Mouse (Mus musculus) retina, adult 2 months (tissue): ENCODE measurements around the gene Prpf40a.

Experiments used
- DNase-seq: peaks from one replicate; pipeline ENCODE4 v3.0.0-alpha.2; 2012; ENCODE audit warnings: low read depth, low spot score

Gene Prpf40a

DNA sequence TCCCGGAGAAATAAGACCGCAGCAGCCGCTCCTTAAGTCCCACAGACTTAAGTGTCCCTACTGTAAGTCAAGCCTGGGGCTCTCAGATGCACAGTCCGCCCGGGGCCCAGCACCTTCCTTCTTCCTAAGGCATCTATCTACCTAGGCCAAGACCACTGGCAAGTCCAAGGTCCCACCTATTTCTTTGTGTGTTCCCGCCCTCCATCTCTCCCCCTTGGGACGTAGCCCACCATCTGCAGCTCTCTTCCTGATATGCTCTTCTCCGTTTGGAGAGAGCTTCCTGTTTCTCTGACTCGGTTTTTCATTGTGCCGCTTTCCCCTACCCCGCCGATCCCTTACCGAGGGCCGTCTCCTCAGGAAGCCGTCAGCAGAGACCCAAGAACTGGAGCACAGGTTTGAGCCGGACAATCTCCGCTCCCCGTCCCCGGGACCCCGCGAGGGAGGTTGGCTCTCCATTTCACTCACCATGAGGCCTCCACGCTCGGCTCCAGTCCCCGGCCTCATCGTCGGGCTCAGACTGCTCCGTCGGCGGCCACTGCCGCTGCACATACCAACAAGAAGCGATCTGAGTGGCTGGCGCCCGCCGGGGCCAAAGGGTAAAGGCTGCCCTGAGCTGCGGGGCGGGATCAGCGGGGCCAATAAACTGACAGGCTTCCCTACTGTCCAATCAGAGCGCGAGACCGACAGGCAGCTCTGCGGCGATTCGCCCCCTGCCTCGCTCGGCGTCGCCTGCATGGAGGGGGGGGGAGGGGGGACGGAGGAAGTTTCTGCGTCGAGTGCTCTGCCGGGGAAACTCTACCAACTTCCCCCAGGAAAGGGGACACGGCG, at the start of gene Prpf40a:
Prpf40a (minus strand) TSS at position 601 of the 828 bp plus-strand sequence.
- DNase-seq: peak; percentile 99

DNA sequence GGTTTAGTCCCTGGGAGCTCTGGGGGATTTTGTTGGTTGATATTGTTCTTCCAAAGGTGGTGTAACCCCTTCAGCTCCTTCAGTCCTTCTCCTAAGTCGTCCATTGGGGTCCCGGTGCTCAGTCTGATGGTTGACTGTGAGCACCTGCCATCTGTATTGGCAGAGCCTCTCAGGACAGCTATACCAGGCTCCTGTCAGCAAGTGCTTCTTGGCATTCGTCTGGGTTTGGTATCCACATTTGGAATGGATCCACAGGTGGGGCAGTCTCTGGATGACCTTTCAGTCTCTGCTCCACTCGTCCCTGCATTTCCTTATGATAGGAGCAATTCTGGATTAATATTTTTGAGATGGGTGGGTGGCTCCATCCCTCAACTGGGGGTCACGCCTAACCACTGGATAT, 31.2 kb upstream of the Prpf40a start:
- DNase-seq: no peak

DNA sequence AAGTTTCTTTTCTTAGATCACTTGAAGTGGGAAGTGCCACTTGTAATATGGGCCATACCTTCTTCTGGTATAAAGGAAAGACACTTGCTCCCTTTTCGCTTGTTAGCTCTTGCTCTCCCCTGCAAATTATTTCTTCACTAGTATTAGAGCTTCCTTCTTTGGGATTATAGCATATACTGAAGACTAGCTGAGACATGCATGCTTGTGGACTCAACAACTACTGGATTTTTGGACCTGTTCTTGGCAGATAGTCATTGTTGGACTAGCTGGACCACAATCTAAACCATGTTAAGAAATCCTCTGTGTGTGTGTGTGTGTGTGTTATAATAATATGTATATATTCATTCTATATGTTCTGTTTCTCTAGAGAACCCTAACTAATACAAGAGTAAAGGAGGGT, 22.4 kb upstream of the Prpf40a start:
- no peak for DNase-seq

DNA sequence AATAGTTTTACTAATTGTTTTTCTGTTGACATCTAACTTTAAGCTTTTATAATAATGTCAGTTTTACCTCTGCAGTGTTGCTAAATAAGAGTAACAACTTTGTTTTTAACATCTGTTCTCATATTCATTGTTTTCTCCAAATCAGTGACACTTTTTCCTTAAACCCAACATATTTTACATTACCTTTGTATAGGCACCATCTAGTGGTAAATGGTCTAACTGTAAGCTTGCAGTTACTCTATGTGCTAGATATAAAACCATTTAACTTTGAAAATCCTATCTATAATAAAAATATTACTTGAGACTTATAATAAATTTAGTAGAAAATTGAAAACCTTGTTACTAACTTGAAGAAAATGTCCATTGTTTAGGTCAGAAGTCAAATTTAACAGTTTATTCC, 15.7 kb upstream of the Prpf40a start:
- no peak for DNase-seq

DNA sequence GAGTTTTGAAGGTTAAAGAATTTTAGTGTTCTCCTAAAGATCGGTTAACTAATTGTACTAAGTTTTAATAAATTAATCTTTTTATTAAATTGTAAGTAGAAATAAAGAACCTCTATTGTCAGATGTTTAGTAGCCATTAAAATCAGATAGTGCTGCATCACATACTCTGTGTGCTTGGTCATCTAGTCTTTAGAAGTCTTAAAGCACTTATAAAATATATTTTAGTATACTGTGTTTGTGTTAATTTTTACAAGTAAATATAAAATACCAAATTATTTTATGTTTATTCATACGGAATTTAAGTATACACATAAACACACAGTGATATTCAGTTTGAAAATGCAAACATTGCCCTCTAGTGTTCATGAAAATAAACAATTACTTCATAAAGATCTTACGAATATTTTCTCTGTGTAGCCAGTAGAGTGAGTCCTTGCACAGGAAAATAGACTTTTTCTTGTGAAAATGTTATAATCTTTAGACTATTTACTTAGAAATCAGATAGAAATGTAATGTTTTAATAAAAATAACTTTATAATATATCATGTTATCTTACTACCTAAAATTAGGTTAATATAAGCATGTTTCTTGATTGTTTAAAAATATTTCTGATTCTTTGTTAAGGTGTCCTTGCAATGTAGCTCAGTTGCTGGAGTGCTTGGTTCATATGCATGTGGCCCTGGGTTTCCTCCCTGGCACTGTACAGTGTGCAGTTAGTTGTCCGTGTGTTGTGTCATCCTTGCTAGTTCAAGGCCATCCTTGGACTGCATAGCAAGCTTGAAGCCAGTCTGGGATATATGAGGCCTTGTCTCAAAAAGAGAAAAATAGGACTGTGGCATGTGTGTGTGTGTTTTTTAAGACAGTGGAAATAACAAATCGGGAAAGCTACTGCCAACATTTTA, 13.5 kb upstream of the Prpf40a start:
- DNase-seq: peak; percentile 16

DNA sequence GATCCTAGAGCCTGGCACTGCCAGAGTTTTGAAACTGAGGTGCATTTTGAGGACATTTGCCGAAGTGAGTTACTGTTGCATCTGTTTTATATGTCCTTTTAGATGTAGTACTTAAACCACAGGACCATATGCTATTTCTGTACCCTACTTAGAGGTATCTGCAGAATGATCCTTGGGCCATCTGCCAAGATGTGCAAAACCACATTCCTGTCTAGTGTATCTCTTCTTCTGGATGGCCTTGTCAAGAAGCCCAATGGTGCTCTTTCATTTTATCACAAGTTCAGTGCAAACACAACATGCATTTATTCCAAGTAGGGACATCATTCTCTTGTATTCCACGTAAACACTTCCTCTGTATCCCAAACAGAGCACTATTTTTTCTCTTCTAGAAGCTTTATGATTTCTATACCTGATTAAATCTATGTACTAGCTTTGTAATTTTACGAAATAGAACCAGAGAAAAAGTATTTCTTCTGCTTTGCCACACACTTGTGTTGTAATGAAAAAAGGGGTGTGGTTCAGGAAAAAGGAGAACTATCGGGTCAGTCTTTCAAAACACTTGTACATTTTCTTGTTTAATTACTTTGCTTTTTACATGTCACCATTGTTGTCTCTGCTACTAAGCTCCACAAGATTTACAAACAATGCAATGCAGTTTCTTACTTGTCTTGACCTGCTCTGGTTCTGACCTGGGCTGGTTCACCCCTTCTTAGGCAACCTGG, 9.2 kb upstream of the Prpf40a start:
- DNase-seq: no peak

DNA sequence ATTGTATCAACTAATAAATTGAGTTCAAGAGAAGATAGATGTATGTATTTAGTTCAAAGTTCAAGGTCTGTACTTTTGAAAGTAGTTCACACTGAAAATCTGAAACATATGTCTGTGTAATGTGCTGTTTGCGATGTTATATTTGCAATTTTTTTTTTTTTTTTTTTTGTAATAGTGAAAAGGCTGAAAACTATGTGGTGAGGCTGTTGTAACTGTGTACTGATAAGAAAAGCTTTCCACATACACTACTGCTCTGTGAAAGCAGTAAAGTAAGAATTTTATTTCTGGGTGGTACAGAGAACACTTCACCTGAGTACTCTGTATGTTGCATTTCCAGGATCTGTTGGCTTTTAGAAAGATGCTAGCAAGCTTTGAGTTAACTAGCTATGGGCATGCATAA, 8.1 kb upstream of the Prpf40a start:
- DNase-seq: no peak

DNA sequence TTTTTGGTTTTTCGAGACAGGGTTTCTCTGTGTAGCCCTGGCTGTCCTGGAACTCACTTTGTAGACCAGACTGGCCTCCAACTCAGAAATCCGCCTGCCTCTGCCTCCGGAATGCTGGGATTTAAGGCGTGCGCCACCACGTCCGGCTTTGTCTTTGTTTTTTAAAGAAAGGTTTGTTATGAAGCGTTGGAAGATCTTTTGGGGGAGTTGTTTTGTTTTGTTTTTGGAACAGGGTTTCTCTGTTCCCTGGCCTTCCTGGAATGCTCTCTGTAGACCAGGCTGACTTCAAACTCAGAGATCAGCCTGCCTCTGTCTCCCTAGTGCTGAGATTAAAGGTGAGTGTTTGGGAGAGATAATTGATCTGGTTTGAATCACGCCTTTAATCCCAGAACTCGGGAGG, 5.3 kb upstream of the Prpf40a start:
- DNase-seq: no peak

DNA sequence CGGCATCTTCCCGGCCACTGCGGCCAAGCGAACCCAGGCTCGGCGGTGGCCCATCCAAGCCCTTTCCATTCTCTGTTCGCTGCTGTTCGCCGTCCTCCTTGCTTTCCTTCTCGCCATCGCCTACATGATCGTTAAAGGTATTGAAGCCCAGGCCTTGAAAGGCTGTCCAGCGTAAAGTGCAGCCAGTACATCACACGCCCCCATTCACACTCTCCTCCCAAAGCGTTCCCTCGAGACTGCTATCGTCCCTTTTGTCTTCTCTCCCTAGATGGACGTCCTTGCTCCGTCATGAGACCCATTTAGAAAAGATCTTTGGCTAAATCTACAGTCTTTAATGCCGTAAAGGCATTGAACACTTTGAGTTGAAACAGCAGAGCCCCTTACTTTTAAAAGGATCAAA, 1.3 kb upstream of the Prpf40a start:
- no peak for DNase-seq

DNA sequence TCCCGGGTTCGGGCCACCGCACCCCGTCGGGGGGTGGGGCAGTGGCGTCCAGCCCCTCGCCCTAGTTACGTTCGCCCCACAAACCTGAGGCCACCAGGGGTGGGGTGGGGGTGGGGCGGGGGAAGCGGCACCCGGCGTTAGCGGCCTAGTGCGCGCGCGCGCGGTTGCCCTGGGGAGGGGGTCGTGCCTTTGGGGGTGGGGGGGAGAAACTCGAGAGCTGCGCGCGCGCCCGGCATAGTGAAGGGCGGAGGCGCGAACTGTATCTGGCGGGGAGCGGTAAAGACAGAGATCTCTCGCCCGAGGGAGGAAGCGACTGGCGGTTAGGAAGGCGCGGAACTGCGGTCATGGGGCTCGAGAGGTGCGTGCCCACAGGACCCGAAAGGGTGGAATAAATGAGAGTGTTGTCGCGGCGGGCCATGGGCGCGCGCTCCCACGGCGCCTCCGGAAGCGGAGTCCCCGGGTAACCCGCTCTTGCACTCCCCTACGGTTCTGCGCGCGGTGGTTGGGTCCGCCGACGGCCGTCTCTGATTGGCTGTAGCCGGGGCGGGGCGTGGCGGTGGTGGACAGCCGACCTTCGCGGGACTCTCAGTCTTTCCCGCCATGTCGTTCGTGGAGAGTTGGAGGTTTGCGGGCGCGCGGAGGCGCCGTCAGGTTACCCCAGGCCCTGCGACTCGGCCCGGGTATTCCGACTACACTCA, 588 bp upstream of the Prpf40a start, which contains the start of gene Arl6ip6:
Arl6ip6 (plus strand) TSS at position 204 of the 698 bp plus-strand sequence.
- peak; percentile 84 for DNase-seq

DNA sequence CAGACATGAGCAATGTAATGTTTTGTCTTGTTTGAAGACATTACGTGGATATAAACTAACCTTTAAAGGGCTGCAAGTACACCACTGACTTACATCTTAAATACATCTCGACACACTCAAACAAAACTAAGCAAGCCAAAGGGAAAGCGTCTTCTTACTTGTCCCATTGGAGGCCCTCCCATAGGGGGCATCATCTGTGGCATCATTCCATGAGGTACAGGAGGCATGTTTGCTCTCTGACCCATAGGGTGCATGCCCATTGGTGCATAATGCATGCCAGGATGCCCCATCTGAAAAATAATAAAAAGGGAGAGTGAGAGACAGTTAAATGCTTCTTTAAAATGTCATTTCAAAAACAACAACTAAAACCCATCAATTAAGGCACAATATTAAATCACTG, 1.3 kb downstream of the Prpf40a start:
- DNase-seq: no peak

DNA sequence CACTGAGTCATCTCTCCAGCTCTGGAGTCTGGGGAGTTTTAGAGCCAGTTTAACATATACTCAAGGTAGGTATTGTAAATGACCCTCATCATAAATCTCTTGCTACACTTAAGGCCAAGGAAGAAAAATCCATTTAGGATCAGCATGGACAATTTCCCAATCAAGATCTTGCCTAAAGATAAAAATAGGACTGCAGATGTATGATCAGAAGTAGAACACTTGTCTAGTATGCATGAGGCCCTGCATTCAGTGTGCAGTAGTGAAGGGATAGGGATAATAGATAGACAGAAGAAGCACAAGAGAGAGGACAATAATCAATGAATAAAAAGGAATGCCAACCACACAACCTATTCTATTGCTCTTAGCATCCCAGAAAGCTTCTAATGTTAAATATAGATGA, 11.2 kb downstream of the Prpf40a start:
- no peak for DNase-seq

DNA sequence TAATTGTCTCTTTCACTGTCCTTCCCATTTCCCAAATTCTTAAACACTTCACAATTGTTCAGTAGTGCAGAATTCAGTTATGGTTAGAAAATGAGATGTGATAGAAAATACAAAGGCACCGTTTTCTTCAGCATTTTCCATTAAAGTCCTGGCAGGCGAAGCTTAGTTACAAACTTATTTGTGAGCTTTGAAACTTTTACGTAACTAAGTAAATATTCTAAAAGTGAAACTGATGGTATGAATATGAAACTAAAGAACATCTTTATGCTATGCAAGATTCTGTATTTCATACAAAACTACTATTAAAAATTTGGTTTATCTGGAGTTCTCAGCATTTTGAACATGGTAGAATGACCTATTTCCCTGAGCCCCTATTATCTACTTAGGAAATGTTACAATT, 12.1 kb downstream of the Prpf40a start:
- DNase-seq: no peak

DNA sequence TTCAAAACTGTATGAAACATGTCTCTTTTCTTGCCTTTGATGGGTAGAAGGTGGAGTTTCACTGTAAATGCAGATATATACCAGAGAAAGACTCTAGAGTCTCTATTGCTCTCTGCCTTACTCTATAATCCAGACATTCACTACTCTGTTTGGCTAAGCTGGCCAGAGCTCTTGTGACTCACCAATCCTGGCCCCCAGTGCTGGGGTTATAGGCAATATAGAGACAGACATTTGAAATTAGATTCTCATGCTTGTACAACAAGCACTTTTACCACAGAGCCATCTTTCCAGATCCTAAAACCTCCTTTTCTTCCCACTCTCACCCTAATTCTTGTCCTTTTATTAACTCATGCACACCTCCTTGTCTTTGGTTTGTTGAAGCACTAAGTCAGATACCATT, 17.1 kb downstream of the Prpf40a start:
- no peak for DNase-seq

DNA sequence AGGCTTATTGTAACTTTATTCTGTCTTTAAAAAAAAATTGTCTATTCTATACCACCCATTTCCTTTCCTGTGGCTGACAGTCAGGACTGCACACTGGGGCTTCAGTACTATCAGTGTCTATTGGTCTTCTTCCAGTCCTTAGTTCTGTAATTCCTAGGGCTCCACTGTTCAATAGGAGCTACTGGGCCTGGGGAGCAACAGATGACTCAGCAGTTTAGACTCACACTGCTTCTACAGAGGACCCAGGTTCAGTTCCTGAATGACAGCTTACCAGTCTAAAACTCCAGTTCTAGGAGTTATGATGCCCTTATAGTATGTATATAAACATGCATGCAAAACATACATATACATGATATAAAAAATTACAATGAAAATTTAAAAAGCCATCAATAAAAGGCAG, 44.2 kb downstream of the Prpf40a start:
- no peak for DNase-seq

DNA sequence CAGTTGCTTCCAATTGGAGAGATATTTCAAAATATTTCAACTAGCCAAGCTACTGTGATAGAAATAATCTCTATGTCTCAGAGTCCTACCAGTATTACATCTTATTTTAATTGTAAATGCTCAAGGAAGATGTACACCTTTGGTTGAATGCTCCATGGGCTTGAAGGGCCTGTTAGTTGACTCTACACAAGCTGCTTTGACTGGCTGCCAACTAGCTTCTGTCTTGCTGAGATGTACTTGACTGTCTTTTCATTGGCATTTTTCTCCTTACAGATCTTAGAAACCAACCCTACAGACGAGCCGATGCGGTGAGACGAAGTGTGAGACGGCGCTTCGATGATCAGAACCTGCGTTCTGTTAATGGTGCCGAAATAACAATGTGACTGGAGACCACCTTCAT, 59.5 kb downstream of the Prpf40a start:
- DNase-seq: no peak

DNA sequence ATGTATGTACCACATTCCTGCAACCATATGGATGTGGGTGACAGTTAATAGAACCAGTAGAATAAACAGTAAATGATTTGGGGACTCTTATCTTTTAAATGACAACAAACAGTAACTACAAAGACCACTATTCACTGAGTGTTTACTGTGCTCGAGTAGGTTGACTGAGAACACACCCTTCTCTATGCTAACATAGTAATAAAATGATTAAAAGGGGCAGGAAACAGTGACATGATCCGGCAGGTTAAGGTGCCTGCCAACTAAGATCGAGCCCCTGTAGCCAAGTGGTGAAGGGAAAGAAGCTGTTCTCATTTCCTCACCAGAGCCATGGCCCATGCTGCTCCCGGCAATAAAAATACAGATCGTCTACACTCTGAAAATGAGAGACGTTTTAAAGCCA, 62.0 kb downstream of the Prpf40a start:
- DNase-seq: no peak

DNA sequence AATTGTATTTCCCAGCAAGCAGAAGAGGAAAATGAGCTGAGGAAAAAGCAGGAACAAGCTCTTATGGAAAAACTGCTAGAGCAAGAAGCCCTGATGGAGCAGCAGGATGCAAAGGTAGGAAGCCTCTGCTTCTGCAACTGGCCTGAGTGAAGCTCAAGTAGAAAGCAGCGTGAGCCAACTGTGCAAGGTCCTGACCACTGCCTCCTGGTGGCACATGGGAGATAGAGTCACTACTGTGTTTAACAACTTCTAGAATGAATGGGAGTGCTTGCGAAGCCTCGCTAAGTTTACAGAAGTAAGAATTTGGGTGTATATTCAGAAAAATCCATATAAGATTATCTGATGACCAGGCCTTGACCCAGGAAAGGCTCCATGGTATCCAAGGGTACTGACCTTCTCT, 65.1 kb downstream of the Prpf40a start:
- no peak for DNase-seq

DNA sequence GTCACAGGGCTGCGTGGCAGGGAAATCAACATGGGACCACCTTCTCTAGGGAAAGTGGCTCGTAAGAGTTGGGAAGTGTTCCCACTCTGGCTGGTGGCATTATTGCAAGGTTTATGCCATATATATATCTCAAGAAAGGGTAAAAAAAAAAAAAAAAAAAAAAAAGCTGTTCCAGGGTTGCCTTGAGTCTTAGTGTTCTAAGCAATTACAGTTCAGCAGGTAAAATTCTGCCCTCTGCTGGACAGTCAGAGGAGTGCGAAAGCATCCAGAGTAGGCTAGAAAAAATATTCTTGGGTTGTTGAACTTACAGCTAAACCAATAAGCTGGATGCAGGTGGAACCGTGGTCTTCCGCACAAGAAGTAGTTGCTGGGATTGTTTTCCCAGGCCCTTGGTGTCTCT, 69.3 kb downstream of the Prpf40a start:
- no peak for DNase-seq

DNA sequence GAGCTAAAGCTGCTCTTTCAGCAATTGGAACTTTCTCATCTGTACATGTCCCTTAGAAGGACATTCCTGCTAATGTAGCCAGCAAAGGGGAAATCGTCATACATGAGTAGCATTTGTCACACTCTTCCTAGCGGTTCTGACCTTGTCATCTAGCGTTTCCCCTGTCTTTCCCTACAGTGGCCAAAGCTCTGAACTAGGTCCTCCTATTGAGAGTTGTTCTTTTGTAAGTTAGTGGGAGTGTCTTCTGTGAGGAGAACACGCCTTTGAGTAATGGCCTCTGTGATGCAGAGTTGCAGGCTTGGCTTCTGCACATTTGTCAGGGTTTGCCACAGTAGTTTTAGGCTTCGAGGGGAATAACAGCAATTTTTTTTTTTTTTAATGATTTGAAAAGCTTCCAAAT, 82.5 kb downstream of the Prpf40a start:
- no peak for DNase-seq

DNA sequence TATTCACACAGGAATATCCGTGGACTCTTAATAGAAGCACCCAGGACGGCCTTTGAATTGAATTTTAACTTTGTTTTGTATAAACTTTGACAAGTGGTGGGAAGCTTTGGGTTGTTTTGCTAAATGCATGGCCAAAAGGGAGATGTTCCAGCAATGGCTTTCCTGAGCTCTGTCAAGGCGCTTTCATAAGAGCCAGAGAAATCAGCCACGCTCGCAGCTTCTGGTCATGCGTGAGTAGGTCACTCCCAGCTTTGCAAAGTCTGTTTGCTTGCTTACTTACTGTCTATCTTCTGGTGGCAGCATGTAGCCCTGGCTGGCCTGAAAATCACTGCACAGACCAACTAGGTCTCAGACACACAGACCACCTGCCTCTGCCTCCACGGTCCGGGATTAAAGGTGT, 84.6 kb downstream of the Prpf40a start:
- no peak for DNase-seq
